Mouse (Mus musculus) C2C12 (cell line): Measurements from ENCODE around the gene Egfl8.

ENCODE experiments used
- CEBPB ChIP-seq: IDR thresholded peaks from one replicate; pipeline ENCODE4 v1.6.1; 2011; ENCODE audit warnings: low read depth, mild to moderate bottlenecking, control low read depth, moderate library complexity
- CTCF ChIP-seq: IDR thresholded peaks from one replicate; pipeline ENCODE4 v1.5.1; 2011; ENCODE audit not compliant: control insufficient read depth, insufficient read depth, insufficient read length
- MYOD1 ChIP-seq: IDR thresholded peaks from one replicate; pipeline ENCODE4 v1.6.1; 2011; ENCODE audit warnings: low read depth; ENCODE audit not compliant: control insufficient read depth, insufficient read length
- USF1 ChIP-seq: IDR thresholded peaks from one replicate; pipeline ENCODE4 v1.6.1; 2011; ENCODE audit warnings: low read depth, mild to moderate bottlenecking, control low read depth, moderate library complexity

DNA sequence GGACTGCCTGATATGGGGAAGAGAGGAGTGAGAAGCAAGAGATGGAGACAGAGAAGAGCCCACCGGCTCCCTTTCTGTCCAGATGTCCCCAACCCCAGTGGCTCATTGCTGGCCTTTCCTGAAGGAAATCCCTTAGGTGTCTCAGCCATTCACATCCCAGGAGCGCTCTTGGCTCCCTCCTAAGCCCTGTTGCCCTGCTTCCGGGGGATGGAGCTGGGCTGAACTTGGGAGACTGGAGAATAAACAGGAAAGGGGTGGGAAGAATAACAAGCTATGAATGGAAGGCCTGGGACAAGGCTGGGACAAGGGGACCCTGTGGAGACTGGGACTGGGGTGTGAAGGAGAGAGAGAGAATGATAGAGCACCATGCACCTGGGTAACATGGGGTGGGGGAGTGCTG is 51.0 kb downstream of the Egfl8 start:
- TF ChIP-seq CTCF, result no peak
- TF ChIP-seq CEBPB, result no peak
- no peak for TF ChIP-seq USF1
- TF ChIP-seq MYOD1, result no peak
